Mouse (Mus musculus) cortical plate, adult 2 months (tissue): ENCODE measurements at regions not wholly inside any gene's neighbourhood (a gene's known extent, or its start where the extent isn't known, plus 50 kb on each side); places are given as distances from the start of the nearest gene placed in this dataset.

Source experiments
- CTCF ChIP-seq: fragments of 200-500 bp; IDR thresholded peaks from 2 replicates; pipeline ENCODE4 v1.5.1; 2011; ENCODE audit warnings: mild to moderate bottlenecking, control low read depth, low read length; ENCODE audit not compliant: insufficient read depth; ENCODE audit errors: extremely low read depth
- POLR2A ChIP-seq: fragments of 200-500 bp; IDR thresholded peaks from 2 replicates; pipeline ENCODE4 v1.6.1; 2011; ENCODE audit warnings: mild to moderate bottlenecking, low read length, control low read depth; ENCODE audit not compliant: insufficient read depth; ENCODE audit errors: extremely low read depth

DNA sequence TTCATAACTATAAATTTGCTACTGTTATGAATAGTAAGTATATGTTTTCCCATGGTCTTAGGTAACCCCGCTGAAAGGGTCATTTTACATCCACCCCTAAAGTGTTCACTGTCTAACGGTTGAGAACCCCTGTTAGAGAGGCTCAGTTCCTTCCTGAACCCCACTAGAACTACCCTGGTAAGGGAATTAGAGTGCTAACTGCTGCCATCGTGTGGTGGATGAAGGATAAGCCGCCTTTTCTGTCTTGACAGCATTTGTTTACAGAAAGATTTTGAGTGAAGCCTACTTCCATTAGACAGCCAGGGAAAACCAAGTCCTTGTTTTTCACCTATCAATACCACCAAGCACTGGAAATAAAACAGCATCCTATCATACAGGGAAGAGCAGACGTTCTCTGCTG lies 90.3 kb upstream of the Tbx22 start:
- TF ChIP-seq CTCF (peak; percentile 30; the same call in 1 of the 2 replicates), POLR2A (no peak)
